Mouse (Mus musculus) lung, postnatal 0 days (tissue): Measurements from ENCODE around the gene Cox5b.

ENCODE experiments used
- CTCF ChIP-seq: IDR thresholded peaks from 2 replicates; pipeline ENCODE4 v1.5.1; 2016; ENCODE audit warnings: antibody characterized with exemption, mild to moderate bottlenecking
- EP300 ChIP-seq: IDR thresholded peaks from 2 replicates; pipeline ENCODE4 v1.6.1; 2016; ENCODE audit warnings: antibody characterized with exemption, mild to moderate bottlenecking, control low read depth

DNA sequence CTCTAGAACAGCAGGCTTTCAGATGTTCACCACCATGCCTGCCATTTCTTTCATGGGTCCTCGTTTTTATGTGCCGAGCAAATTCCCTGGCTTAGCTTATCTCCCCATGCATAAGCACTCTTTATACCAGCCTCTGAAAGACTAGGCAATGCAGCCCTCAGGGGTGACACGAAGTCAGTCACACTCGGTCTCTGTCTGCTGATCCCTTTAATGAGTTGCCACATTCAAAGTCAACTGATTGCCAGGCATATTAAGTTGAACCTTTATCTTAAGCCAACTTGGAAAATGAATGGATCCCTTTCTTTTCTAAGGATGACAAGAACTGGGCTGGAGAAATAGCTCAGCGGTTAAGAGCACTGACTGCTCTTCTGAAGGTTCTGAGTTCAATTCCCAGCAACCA is 48.0 kb downstream of the Cox5b start:
- TF ChIP-seq CTCF: no peak
- TF ChIP-seq EP300: no peak
